Comparison of ENCODE assay signal across 8 mouse cellular contexts in the genomic region with DNA sequence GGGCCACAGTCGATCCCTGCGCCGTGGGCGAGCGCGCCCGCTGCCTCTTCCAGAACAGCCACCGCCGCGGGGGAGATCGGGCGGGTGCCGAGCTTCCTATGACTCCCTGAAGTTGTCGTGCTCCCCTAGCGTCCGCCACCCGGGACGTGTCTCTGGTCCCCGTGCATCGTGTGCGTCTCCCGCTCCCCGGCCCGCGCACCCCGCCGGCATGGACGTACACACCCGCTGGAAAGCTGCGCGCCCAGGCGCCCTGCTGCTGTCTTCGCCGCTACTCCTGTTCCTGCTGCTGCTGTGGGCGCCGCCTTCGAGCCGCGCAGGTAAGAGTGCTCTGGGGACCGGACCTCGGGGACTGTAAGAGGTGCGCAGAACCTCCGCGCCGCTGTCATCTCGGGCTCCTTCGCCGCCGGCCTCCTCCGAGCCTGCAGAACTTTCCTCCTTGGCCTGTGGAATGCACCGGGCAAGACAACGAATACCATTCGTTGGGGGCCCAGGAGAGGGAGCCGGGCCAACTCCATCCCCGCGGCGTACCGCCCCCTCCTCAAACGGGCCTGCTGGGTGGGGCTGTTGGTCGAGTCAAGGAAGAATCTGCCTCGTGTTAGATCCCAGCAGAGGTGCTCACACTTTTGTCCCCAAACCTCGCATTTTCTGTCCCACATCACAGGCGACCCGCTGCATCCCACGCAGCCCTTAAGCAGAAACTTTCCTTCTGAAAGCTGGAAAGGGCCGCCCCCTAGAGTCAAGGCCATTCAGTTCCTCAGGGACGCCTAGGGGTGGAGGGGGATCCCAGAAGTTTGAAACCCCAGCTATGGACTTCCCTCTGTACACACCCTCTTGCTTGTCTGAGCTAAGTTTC. TPM values are rescaled to one million over a fixed set of nuclear protein-coding genes. Genes with fewer than 3 reads are reported as not detected.
DNase-seq lines count a peak whose midpoint lies in the region; ATAC-seq and TF ChIP-seq lines count a peak whose summit lies in the region.

No protein-coding gene starts in this region.

- peaks cover 17% of the 10 kb centered on the region; the same call in 1 of the 2 replicates for H3K36me3 ChIP-seq in embryonic facial prominence, embryonic 13.5 days
- H3K36me3 ChIP-seq in heart, postnatal 0 days (replicated peaks; ENCODE audit: control insufficient read depth, insufficient read depth, low read length): no peaks in the 10 kb centered on the region
- H3K36me3 ChIP-seq in stomach, embryonic 16.5 days (ENCODE audit: control insufficient read depth, insufficient read depth, low read length): no peaks in the 10 kb centered on the region

- 0 out of 2 replicates have a peak, but pooled peaks have one; percentile 12 for ATAC-seq in embryonic facial prominence, embryonic 13.5 days (ENCODE audit: insufficient number of reproducible peaks, insufficient read depth, low FRiP score, low TSS enrichment, low read depth)
- peak; percentile 16 for ATAC-seq in heart, postnatal 0 days (ENCODE audit: insufficient read depth, low read depth)
- peak; percentile 28; the same call in 1 of the 2 replicates for ATAC-seq in megakaryocyte, adult 5-6 weeks (ENCODE audit: poor library complexity, severe bottlenecking)
- peak; percentile 11; the same call in 1 of the 2 replicates for ATAC-seq in stomach, embryonic 16.5 days (ENCODE audit: insufficient read depth, low FRiP score)

- H3K27me3 ChIP-seq in embryonic facial prominence, embryonic 13.5 days: no peaks in the 10 kb centered on the region
- H3K27me3 ChIP-seq in heart, postnatal 0 days (ENCODE audit: control insufficient read depth, insufficient read depth, low read length): peaks cover 25% of the 10 kb centered on the region
- no peaks in the 10 kb centered on the region for H3K27me3 ChIP-seq in stomach, embryonic 16.5 days (ENCODE audit: control insufficient read depth, insufficient read depth, low read length)

- no peaks in the 10 kb centered on the region for H3K9me3 ChIP-seq in embryonic facial prominence, embryonic 13.5 days
- no peaks in the 10 kb centered on the region for H3K9me3 ChIP-seq in heart, postnatal 0 days (replicated peaks; ENCODE audit: control insufficient read depth, low read length)
- no peaks in the 10 kb centered on the region for H3K9me3 ChIP-seq in stomach, embryonic 16.5 days (replicated peaks; ENCODE audit: control insufficient read depth, low read length)

- peak overlapping the region; percentile 88 for H3K4me3 ChIP-seq in embryonic facial prominence, embryonic 13.5 days
- peak overlapping the region; percentile 65 for H3K4me3 ChIP-seq in heart, postnatal 0 days (ENCODE audit: low read depth, low read length)
- peak overlapping the region; percentile 71 for H3K4me3 ChIP-seq in stomach, embryonic 16.5 days (replicated peaks; ENCODE audit: low read length)

- H3K9ac ChIP-seq in embryonic facial prominence, embryonic 13.5 days: peak overlapping the region; percentile 94
- H3K9ac ChIP-seq in heart, postnatal 0 days (replicated peaks; ENCODE audit: low read depth, low read length): peak overlapping the region; percentile 70
- peak overlapping the region; percentile 89 for H3K9ac ChIP-seq in stomach, embryonic 16.5 days (ENCODE audit: low read length)

- WGBS in embryonic facial prominence, embryonic 13.5 days: under 1% methylated on average over 67 of the region's 67 CpGs
- WGBS in heart, postnatal 0 days: under 1% methylated on average over 55 of the region's 67 CpGs
- WGBS in stomach, embryonic 16.5 days: under 1% methylated on average over 62 of the region's 67 CpGs

- no peak for TF ChIP-seq EP300 in heart, postnatal 0 days (IDR thresholded peaks at IDR 0.05; ENCODE audit: low read depth)

- H3K4me1 ChIP-seq in embryonic facial prominence, embryonic 13.5 days: peaks cover 67% of the 10 kb centered on the region
- H3K4me1 ChIP-seq in heart, postnatal 0 days (ENCODE audit: control insufficient read depth, insufficient read depth): no peaks in the 10 kb centered on the region
- H3K4me1 ChIP-seq in stomach, embryonic 16.5 days (ENCODE audit: control insufficient read depth, insufficient read depth, low read length): peaks cover 25% of the 10 kb centered on the region

- peak; percentile 58 for TF ChIP-seq CTCF in heart, postnatal 0 days (IDR thresholded peaks at IDR 0.05; ENCODE audit: low read depth)

- peak; percentile 28 for DNase-seq in right cerebral cortex, adult 18-20 months
- DNase-seq in right cerebral cortex, postnatal 36 days (ENCODE audit: low spot score in 2 of 2): no peak
- DNase-seq in heart, postnatal 0 days (ENCODE audit: low spot score): peak; percentile 64
- peak; percentile 54 to 60 for DNase-seq in kidney, postnatal 25 days
- DNase-seq in cerebellum, adult 11 months: no peak

- peak overlapping the region; percentile 96 for H3K4me2 ChIP-seq in embryonic facial prominence, embryonic 13.5 days
- peak overlapping the region; percentile 78 for H3K4me2 ChIP-seq in heart, postnatal 0 days (ENCODE audit: low read depth, low read length)
- H3K4me2 ChIP-seq in stomach, embryonic 16.5 days (ENCODE audit: low read depth, low read length): peak overlapping the region; percentile 74

- peak overlapping the region; percentile 98 for H3K27ac ChIP-seq in embryonic facial prominence, embryonic 13.5 days
- peak overlapping the region; percentile 80 for H3K27ac ChIP-seq in heart, postnatal 0 days (ENCODE audit: low read depth)
- peak overlapping the region; percentile 94 for H3K27ac ChIP-seq in stomach, embryonic 16.5 days (ENCODE audit: low read length)

RNA-seq across cellular contexts. Expression of gene Col5a1, which starts 0.6 kb away (rescaled TPM):
- 104 and 111 TPM in 2 replicates for polyA plus RNA-seq in embryonic facial prominence, embryonic 13.5 days (2015; fragmentation: Nextera tagmentation; extraction: Ambion mirVana)
- total RNA-seq in heart, postnatal 0 days (2014; rRNA removed; ENCODE audit: low replicate concordance): 97.4 and 129 TPM in 2 replicates
- 40.6 and 41.9 TPM in 2 replicates for polyA plus RNA-seq in heart, postnatal 0 days (2015; fragmentation: Nextera tagmentation; extraction: Ambion mirVana)
- 0.78 and 2.2 TPM in 2 replicates for total RNA-seq in megakaryocyte, adult 5-6 weeks (2015)
- 0.77 and 1.1 TPM in 2 replicates for total RNA-seq in megakaryocyte, adult 5-6 weeks (2017)
- 146 and 158 TPM in 2 replicates for polyA plus RNA-seq in stomach, embryonic 16.5 days (2015; fragmentation: Nextera tagmentation; extraction: Ambion mirVana)

Comparison
In these comparisons a context has a peak if more than half of its experiments do, and no peak if none do; other contexts are left out.
1. DNase-seq: peak in right cerebral cortex, adult 18-20 months (single experiment), heart, postnatal 0 days (single experiment) and kidney, postnatal 25 days (2 of 2); none in right cerebral cortex, postnatal 36 days (0 of 2) and cerebellum, adult 11 months (single experiment).
2. Peak in every context shown above with its lines, with median percentiles within 50 percentile points of each other: ATAC-seq, H3K27ac ChIP-seq, H3K4me2 ChIP-seq, H3K4me3 ChIP-seq and H3K9ac ChIP-seq.